Mouse (Mus musculus): ENCODE measurements at regions not wholly inside any gene's neighbourhood (a gene's known extent, or its start where the extent isn't known, plus 50 kb on each side); places are given as distances from the start of the nearest gene placed in this dataset.

DNA sequence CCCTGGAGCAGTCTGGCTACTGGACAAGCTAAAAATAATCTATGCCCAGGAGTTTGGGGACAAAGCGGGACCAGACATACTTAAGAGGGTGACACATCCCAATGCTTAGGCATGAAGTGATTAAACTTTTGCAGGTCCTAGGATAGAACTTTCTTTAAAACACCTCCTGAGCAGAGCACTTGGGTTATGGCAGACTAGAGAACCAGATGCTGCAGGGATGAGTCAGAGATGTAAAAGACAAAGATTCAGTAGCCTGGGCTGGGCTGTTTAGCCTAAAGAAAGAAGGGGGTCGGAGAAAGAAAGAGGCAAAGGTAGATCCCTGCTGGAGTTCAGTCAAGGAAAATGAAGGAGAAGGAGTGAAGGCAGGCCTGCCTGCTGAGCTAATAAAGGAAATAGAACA is 249.0 kb downstream of the Pax3 start:
- Histone ChIP-seq H3K9me3 (replicated peaks; ENCODE audit: control insufficient read depth, low read length) (no peaks in the 10 kb centered on the region), H3K4me2 (ENCODE audit: low read length) (no peak overlapping the region), H3K36me3 (ENCODE audit: control insufficient read depth, insufficient read depth, low read length) (no peaks in the 10 kb centered on the region), H3K4me3 (ENCODE audit: low read depth, low read length) (no peak overlapping the region), H3K27me3 (replicated peaks; ENCODE audit: control insufficient read depth, insufficient read depth, low read length) (no peaks in the 10 kb centered on the region), H3K27ac (ENCODE audit: low read depth, low read length) (no peak overlapping the region), H3K9ac (ENCODE audit: low read length) (no peak overlapping the region), H3K4me1 (ENCODE audit: control insufficient read depth, insufficient read depth, low read length) (no peaks in the 10 kb centered on the region)
- no peak for ATAC-seq
- no peak for DNase-seq (ENCODE audit: low spot score)
- WGBS, result 76% methylated on average over 2 of the region's 2 CpGs

DNA sequence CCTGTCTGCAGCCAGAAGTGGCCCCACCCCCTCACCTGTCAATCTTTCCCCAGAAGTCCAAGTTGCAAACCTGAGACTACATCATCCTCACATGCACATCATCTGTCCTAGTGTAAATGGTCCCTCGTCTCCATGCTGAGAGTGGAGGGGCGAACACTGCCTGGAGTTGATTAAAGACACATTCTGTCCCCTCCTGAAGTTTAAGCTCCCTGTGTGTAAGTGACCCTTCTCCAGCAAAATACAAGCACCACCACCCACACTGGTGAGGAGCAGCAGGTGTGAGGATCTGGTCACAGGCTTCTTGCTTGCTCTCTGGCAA is 252.6 kb downstream of the Pax3 start:
- Histone ChIP-seq H3K4me2 (ENCODE audit: low read length) (no peak overlapping the region), H3K9ac (ENCODE audit: low read length) (no peak overlapping the region), H3K4me3 (ENCODE audit: low read depth, low read length) (no peak overlapping the region), H3K36me3 (ENCODE audit: control insufficient read depth, insufficient read depth, low read length) (no peaks in the 10 kb centered on the region), H3K27me3 (replicated peaks; ENCODE audit: control insufficient read depth, insufficient read depth, low read length) (no peaks in the 10 kb centered on the region), H3K9me3 (replicated peaks; ENCODE audit: control insufficient read depth, low read length) (no peaks in the 10 kb centered on the region), H3K27ac (ENCODE audit: low read depth, low read length) (no peak overlapping the region), H3K4me1 (ENCODE audit: control insufficient read depth, insufficient read depth, low read length) (no peaks in the 10 kb centered on the region)
- ATAC-seq (no peak), DNase-seq (ENCODE audit: low spot score) (no peak)
- WGBS, result 47% methylated on average over 2 of the region's 2 CpGs

DNA sequence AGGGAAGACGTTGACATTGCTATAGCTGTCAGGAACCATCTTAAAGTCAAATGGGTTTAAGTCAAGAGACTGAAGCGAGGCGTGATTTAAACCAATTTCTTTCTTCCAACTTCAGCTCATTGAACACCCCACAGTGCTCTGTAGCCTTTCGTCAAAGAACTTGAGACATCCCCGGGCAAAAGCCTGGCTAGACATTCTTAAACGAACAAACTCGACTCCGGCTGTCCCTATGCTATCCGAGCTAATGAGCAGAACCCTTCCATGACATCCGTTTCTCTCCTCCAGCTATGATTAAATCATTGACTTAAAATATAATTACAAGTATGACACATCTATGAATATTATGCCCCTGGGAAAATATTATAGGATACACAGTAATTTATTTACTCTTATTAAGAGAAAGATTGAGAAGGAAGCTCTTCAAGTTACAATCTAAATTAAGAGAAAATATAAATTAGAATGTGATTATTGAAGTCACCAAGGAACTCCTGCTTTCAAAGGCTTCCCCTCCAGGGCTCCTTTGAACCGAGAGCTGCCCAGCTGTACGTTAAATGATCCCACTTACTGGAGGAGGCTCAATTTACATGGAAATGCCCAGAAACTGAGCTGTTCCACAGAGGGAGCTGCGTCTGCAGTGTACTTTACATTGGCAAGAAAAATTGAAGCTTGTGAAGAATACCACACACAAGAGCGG is 253.2 kb downstream of the Pax3 start:
- Histone ChIP-seq H3K9me3 (replicated peaks; ENCODE audit: control insufficient read depth, low read length) (no peaks in the 10 kb centered on the region), H3K4me2 (ENCODE audit: low read length) (no peak overlapping the region), H3K36me3 (ENCODE audit: control insufficient read depth, insufficient read depth, low read length) (no peaks in the 10 kb centered on the region), H3K4me3 (ENCODE audit: low read depth, low read length) (no peak overlapping the region), H3K9ac (ENCODE audit: low read length) (no peak overlapping the region), H3K27me3 (replicated peaks; ENCODE audit: control insufficient read depth, insufficient read depth, low read length) (no peaks in the 10 kb centered on the region), H3K4me1 (ENCODE audit: control insufficient read depth, insufficient read depth, low read length) (no peaks in the 10 kb centered on the region), H3K27ac (ENCODE audit: low read depth, low read length) (no peak overlapping the region)
- DNase-seq (ENCODE audit: low spot score), result peak; percentile 33
- WGBS, result 33% methylated on average over 14 of the region's 14 CpGs
- ATAC-seq, result no peak

DNA sequence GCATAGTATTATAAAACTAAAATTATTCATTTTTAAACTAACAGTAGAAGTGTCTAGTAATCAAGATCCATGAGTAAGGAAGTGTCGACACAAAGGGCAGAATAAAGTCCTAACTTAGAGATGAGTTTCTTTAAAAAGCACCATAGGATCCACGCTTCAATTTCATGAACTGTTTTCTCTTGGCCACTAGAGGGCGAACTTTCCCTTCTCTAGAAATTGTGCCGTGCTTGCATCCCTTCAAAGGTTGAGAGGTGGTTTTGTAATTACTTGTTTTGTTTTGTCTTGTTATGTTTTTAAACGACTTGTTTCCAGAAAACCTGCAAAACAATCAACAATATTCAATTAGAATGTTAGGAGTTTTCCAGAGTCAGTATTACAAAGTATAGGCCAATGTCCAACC is 253.8 kb downstream of the Pax3 start:
- DNase-seq (ENCODE audit: low spot score), result peak; percentile 85
- ATAC-seq, result no peak; the same call in 1 of the 2 replicates

DNA sequence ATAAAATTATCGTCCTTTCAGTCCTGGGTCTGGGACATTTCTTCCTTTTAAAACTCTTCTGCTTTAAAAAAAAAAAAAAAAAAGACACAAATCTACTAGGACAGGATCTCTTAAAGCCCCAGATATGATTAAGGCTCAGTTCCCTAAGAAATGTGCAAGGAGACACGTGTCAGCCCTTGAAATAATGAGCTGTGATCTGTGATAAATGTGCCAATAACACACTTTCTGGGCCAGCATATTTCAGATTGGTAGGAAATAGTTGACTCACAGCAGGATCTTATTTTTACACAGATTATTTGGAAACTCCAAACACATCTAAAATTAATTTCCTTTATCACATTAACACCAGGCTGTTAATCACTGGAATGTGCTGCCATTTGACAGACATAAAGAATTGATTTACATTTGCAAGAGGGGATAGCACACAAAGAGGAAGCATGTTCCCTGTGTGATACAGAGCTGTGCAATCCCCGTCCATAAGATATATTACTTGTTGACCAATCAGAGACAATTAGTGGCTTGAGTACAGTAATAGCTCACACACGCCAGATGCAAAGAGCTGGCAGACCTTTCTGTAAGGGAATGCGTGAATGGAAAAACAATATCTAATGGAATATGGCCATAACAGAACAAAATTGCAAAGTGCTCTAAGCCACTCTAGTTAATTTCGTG is 263.7 kb downstream of the Pax3 start:
- 66% methylated on average over 6 of the region's 6 CpGs for WGBS
- ATAC-seq, result no peak
- Histone ChIP-seq H3K4me1 (ENCODE audit: control insufficient read depth, insufficient read depth, low read length) (no peaks in the 10 kb centered on the region), H3K9ac (ENCODE audit: low read length) (no peak overlapping the region), H3K27me3 (replicated peaks; ENCODE audit: control insufficient read depth, insufficient read depth, low read length) (no peaks in the 10 kb centered on the region), H3K36me3 (ENCODE audit: control insufficient read depth, insufficient read depth, low read length) (no peaks in the 10 kb centered on the region), H3K4me3 (ENCODE audit: low read depth, low read length) (no peak overlapping the region), H3K9me3 (replicated peaks; ENCODE audit: control insufficient read depth, low read length) (no peaks in the 10 kb centered on the region), H3K4me2 (ENCODE audit: low read length) (no peak overlapping the region), H3K27ac (ENCODE audit: low read depth, low read length) (no peak overlapping the region)
- DNase-seq (ENCODE audit: low spot score), result peak; percentile 41

More for the DNA sequence above, 253.8 kb downstream of the Pax3 start:
- Histone ChIP-seq H3K4me2 (ENCODE audit: low read length) (no peak overlapping the region), H3K9ac (ENCODE audit: low read length) (no peak overlapping the region), H3K4me1 (ENCODE audit: control insufficient read depth, insufficient read depth, low read length) (no peaks in the 10 kb centered on the region), H3K36me3 (ENCODE audit: control insufficient read depth, insufficient read depth, low read length) (no peaks in the 10 kb centered on the region), H3K9me3 (replicated peaks; ENCODE audit: control insufficient read depth, low read length) (no peaks in the 10 kb centered on the region), H3K4me3 (ENCODE audit: low read depth, low read length) (no peak overlapping the region), H3K27me3 (replicated peaks; ENCODE audit: control insufficient read depth, insufficient read depth, low read length) (no peaks in the 10 kb centered on the region), H3K27ac (ENCODE audit: low read depth, low read length) (no peak overlapping the region)
- 2% methylated on average over 5 of the region's 5 CpGs for WGBS

DNA sequence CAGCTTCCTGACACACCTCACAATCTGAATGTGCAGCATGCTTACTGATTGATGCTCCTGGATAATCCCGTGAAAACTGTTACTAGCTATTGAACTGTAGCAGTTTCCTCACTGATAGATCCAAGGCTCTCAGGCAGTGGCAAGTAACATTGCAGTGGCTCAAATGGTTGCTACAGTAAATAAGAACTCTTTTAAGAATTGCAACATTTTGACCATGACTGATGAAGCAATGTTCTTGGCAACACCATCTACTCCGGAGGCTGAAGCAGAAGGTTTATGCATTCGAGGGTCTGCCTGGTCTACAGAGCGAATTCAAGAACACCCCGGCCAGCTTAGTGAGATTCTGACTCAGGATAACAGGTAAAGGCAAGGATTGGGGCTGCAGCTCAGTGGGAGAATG is 264.7 kb downstream of the Pax3 start:
- Histone ChIP-seq H3K36me3 (ENCODE audit: control insufficient read depth, insufficient read depth, low read length) (no peaks in the 10 kb centered on the region), H3K4me2 (ENCODE audit: low read length) (no peak overlapping the region), H3K4me3 (ENCODE audit: low read depth, low read length) (no peak overlapping the region), H3K27ac (ENCODE audit: low read depth, low read length) (no peak overlapping the region), H3K9ac (ENCODE audit: low read length) (no peak overlapping the region), H3K4me1 (ENCODE audit: control insufficient read depth, insufficient read depth, low read length) (no peaks in the 10 kb centered on the region), H3K9me3 (replicated peaks; ENCODE audit: control insufficient read depth, low read length) (no peaks in the 10 kb centered on the region), H3K27me3 (replicated peaks; ENCODE audit: control insufficient read depth, insufficient read depth, low read length) (no peaks in the 10 kb centered on the region)
- DNase-seq (ENCODE audit: low spot score) (no peak), ATAC-seq (no peak)
- 82% methylated on average over 5 of the region's 5 CpGs for WGBS

DNA sequence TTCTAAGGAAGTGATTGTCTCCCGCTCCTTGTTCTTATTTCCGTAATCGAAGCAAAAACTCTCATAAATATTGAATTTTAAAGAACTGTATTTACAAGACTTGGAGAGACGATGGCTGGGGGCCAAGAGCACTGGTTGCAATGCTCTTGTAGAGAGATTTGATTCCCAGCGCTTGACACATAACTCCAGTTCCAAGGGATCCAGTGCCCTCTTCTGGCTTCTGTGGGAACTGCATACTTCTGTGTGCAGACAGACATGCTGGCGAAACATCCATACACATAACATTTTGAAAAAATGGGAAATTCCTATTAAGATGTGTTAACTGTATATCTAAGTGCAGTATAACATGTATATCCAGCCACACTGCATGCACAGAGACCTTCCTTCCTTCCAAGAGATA is 266.3 kb downstream of the Pax3 start:
- DNase-seq (ENCODE audit: low spot score), result no peak
- no peak for ATAC-seq
- Histone ChIP-seq H3K4me3 (ENCODE audit: low read depth, low read length) (no peak overlapping the region), H3K27me3 (replicated peaks; ENCODE audit: control insufficient read depth, insufficient read depth, low read length) (no peaks in the 10 kb centered on the region), H3K36me3 (ENCODE audit: control insufficient read depth, insufficient read depth, low read length) (no peaks in the 10 kb centered on the region), H3K9ac (ENCODE audit: low read length) (no peak overlapping the region), H3K9me3 (replicated peaks; ENCODE audit: control insufficient read depth, low read length) (no peaks in the 10 kb centered on the region), H3K27ac (ENCODE audit: low read depth, low read length) (no peak overlapping the region), H3K4me2 (ENCODE audit: low read length) (no peak overlapping the region), H3K4me1 (ENCODE audit: control insufficient read depth, insufficient read depth, low read length) (no peaks in the 10 kb centered on the region)
- WGBS, result 86% methylated on average over 6 of the region's 6 CpGs

DNA sequence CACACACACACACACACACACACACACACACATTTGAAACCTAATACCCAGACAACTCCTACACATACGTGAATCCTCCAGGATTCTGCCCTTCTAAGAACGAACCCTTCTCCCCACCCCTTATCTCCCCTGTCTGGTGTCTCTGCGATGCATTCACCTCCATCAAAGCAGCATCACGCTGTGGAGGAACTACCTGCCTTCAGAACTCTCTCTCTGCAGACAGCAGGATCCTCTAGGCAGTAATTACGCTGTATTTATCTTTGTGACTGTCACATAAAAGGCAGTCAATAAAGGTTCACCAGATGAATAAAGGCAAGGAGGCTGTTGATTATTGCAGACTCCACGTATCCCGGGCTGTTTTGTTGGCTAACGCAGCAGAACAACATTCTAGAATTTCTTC is 267.4 kb downstream of the Pax3 start:
- Histone ChIP-seq H3K9me3 (replicated peaks; ENCODE audit: control insufficient read depth, low read length) (no peaks in the 10 kb centered on the region; the same call in 1 of the 2 replicates), H3K9ac (ENCODE audit: low read length) (no peak overlapping the region), H3K4me2 (ENCODE audit: low read length) (no peak overlapping the region), H3K27ac (ENCODE audit: low read depth, low read length) (no peak overlapping the region), H3K27me3 (replicated peaks; ENCODE audit: control insufficient read depth, insufficient read depth, low read length) (no peaks in the 10 kb centered on the region), H3K36me3 (ENCODE audit: control insufficient read depth, insufficient read depth, low read length) (no peaks in the 10 kb centered on the region), H3K4me1 (ENCODE audit: control insufficient read depth, insufficient read depth, low read length) (no peaks in the 10 kb centered on the region), H3K4me3 (ENCODE audit: low read depth, low read length) (no peak overlapping the region)
- DNase-seq (ENCODE audit: low spot score) (peak; percentile 44), ATAC-seq (no peak)
- 37% methylated on average over 8 of the region's 8 CpGs for WGBS

DNA sequence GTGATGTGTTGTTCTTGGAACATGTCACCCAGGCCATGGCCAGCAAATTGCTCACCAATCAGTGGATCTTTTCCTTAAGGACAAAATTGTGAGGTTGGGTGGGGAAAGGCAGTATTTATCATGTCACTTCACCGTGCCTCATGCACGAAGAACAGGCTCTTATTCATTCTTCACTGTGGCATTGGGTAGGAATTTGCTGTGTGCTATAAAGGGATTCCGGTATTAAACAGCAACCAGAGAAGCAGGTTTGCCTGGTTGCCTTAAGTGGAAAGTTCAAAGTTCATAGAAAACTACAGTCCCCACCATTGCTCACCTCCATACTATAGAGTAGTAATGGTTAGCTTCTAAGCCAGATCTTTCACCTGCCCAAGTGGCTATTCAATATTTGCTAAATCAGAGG is 270.8 kb downstream of the Pax3 start:
- WGBS, result 89% methylated on average over 3 of the region's 3 CpGs
- no peak for DNase-seq (ENCODE audit: low spot score)

More for the DNA sequence above, 270.8 kb downstream of the Pax3 start:
- Histone ChIP-seq H3K4me2 (ENCODE audit: low read length) (no peak overlapping the region), H3K27ac (ENCODE audit: low read depth, low read length) (no peak overlapping the region), H3K4me1 (ENCODE audit: control insufficient read depth, insufficient read depth, low read length) (no peaks in the 10 kb centered on the region), H3K4me3 (ENCODE audit: low read depth, low read length) (no peak overlapping the region), H3K27me3 (replicated peaks; ENCODE audit: control insufficient read depth, insufficient read depth, low read length) (no peaks in the 10 kb centered on the region), H3K9ac (ENCODE audit: low read length) (no peak overlapping the region), H3K36me3 (ENCODE audit: control insufficient read depth, insufficient read depth, low read length) (no peaks in the 10 kb centered on the region), H3K9me3 (replicated peaks; ENCODE audit: control insufficient read depth, low read length) (no peaks in the 10 kb centered on the region; the same call in 1 of the 2 replicates)
- no peak for ATAC-seq

All from forebrain, embryonic 14.5 days (tissue).